Mouse (Mus musculus) inflammation-experienced regulatory T-cells, adult 6 months (primary cell): Measurements from ENCODE around the gene Gm28051. TPM values are rescaled to one million over a fixed set of nuclear protein-coding genes. Genes with fewer than 3 reads are reported as not detected.

Experiments
- ATAC-seq: one replicate; pipeline ENCODE4 v1.8.0; 2017
- polyA plus RNA-seq, 3 experiments: library from polyadenylated mRNA; unstranded; fragments of 100-300 nt; shearing (Covaris generic); gene quantifications; one replicate each; pipeline ENCODE4 v1.2.1; 2017

The Gm28051 gene
- polyA plus RNA-seq, result not detected

DNA sequence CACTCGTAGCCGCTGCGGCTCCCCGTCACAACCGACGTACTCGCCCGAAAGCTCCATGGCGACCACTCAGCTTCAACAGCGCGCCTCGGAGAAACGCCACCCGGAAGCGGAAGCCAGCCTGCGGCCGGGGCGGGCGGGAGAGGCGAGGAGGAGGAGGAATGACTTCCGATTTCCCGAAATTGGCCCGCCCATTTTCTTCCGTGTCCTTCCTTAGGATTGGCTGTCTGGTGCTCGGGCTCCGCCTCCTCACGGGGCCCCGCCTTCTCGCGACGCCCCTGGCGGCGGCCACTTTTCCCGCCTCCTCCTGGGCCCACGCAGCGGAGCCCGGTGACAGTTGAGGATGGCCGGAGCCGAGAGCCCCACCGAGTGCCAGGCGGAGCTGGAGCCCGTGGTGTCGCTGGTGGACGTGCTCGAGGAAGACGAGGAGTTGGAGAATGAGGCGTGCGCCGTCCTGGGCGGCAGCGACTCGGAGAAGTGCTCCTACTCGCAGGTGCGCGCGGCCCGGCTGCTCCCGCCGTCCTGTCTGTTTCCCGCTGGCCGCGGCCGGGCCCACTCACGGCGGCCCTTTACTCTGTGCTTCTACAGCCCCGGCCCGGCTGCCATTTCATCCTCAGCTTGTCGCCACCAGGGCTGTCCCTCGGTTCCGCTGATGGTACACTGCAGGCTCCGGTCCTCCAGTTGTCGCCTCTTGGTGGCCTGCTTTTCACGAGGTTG is at the start of gene Gm28051, which contains the start of the genes Gon7 and Ubr7:
Gene Gm28051, minus strand, starts transcription at position 77 of the 714 bp plus-strand sequence.
Gene Gon7, minus strand, starts transcription at position 115 of the 714 bp plus-strand sequence.
Gene Ubr7, plus strand, starts transcription at position 279 of the 714 bp plus-strand sequence.
- ATAC-seq, result peak; percentile 98

DNA sequence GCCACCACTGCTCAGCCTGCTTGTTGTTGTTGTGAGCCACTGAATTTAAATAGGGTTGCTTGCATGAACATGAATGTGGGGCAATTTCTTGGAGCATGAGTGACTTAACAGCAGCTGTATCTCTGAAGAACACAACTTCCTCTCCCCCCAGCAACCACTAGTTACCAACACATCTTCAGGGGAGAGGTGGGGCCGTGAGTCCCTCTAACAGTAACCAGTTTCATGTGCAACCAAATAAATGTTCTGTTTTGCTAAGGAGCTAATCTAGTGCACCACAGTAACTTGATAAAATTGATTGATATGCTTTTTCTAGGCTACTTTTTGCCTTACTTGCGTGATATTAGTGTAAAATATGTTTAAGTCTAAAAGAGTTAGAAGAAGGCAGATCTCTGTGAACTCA is 42.0 kb upstream of the Gm28051 start:
- no peak for ATAC-seq

DNA sequence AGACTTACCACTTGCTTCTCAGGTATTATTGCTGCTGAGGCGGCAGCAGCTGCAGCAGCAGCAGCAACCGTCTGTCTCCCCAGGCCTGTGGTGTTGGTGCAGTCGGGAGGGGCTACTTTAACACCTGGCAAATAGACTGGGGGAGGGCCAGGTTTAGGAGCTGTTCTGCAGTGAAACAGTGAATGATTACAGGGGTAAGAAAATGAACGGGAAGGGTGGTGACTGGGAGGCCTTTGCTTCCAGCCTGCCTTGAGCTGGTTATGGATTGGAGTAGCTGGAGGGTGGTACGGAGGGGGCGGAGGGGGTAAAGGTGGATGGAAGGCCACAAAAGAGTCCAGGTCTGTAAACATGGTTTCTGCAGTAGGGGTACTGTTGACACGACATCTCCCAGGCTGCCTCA is 30.4 kb upstream of the Gm28051 start:
- ATAC-seq, result no peak

DNA sequence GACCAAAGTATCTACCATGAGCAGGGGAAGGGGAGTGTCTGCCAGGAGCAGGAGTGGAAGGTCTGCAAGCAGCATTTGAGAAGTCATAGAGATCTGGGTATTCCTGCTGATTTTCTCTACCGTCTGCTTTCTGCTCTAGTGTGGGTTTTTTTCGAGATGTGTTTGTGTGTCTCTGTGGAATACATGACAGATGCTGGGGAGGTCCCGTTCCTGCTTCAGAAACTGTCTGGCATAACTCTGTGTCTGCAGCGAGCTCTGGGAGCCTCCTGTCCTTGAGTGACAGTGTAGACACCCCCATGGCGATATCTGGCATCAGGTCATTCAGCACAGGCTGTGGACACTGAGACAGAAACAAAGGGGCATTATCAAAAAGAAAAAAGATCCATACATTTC is 28.0 kb upstream of the Gm28051 start:
- no peak for ATAC-seq

DNA sequence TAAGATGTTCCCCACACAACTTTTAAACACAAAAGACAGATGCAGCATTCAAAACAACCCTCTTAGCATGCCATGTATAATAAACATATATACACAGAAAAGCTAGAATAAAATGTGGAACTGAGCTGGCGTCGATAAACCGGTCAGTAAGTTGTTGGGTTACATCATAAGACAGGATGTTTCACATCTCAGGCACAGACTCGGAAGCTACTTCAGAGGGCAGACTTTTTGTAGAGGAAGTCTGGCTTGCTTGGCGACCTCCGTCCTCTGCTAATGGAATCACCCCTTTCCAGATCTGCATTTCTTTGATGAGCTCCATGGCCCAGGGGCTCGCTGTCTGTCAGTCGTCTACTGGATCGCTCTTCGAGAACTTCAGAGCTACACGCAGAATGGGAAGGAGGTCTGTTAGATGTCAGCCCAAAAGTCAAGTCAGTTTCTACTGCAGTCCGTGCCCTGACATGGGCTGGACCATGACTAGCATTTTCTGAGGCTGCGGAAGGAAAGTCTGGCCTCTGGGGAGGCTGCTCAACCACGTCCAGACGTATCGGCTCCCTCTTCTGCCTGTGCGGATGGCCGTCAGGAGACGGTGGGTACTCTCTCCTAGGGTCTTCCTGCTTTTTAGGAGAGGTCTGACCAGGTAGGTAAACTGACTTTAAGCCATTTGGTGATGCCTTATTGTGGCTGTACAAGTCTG is 27.5 kb upstream of the Gm28051 start:
- no peak for ATAC-seq

DNA sequence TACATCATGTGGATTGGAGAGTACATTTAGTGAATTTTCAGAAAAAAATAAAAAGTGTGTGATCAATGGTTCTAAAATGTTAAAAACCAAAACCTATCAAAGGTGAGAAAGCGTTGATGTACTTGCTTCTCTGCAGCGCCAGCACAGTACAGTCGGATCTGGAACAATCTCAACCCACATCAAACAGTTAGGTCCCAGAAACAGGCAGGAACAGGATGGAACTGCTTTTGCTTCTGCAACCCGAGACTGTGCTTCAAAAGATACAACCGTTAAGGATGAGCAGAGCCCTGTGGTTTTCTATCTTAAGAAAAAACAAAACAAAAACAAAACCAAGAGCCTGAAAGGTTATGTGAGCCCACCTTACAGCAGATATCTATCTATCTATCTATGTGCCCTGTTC is 25.3 kb upstream of the Gm28051 start:
- ATAC-seq, result no peak

DNA sequence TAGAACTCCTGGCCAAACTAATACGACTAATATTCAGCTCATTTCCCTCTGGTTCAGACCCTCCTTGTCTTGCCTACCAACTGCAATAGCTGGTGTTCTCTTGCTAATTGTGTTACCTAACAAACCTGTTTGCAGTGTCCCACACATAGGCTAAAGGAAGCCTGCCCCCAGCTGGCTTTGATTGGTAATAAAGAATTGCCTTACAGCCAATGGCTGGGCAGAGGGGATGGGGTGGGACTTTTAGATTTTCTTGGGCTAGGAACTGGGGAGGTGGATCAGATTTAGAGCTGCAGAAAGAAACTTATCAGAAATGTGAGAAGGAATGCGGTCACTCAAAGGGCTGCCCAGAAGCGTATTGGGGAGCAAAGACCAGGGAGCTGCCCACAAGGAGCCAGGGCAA is 21.9 kb upstream of the Gm28051 start:
- peak; percentile 50 for ATAC-seq

DNA sequence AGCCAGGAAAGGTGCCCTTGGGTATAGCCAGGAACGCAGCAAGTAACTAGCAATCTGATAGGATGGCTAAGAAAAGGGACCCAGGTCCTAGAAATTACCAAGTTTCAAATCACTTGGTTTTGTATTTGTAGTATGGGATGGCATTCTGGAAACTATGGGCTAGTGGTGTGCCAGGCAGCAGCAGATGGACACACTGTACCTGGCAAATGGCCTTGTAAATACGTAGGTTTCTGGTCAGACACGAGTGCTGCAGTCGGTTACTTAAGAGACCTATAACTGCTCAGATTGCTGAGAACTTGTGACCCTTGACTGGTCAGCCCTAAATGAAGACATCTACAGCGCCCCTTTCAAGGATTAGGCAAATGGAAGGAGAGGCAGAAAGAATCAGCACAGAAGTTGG is 20.6 kb upstream of the Gm28051 start:
- no peak for ATAC-seq

DNA sequence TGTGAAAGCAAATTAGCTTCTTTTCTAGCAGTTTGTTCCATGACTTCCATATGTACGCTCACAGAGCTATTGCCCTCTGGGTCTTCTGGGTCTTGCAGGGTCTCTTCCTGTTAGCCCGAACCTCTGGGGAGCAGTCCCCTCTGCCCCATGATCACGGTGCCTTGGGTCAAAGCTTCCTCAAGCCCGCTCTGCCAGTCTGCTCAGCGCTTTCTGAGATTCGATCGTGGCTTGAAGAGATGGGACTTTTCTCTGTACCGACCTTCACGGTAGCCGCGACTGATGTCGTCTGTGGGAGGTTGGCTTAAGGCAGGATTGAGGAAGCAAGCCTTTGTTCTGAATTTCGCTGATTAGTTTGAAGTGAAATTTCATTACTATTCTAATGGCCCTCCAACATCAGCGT is 18.5 kb upstream of the Gm28051 start:
- ATAC-seq, result no peak

DNA sequence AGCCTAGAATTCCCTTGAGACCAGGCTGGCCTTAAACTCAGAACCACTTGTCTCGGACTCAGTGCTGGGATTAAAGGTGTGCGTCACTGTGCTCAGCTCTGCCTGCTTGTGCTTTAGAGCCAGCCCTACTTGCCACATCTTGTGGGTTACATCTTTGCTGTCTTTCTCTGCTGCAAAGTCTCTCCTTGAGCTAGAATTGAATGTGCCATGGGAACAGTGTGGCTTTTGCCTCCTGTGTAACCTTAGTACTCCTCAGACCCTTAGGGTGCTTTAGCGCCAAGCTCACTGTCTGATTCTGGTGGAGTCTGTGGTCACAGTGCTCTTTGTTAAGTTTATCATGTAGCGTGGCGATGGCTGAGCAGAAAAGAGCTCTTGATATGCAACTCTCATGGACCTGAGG is 15.1 kb upstream of the Gm28051 start:
- no peak for ATAC-seq

DNA sequence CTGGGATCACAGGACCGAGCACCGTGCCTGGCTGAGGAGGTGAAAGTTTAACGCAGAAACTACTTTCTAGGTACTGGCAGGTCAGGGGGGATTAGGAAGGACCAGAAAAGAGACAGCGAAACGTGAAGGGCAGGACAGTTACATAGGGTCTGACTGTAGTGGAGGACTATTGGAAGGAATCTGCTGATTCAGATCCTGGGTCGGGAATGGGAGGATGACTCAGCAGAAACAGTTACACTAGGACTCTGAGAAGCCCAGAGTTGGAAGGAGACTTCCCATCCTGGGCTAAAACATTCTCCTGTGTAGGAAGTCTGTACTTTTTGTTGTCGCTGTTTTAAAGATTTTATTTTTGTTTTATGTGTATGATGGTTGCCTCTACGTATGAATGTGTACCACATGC is 14.0 kb upstream of the Gm28051 start:
- ATAC-seq, result no peak

DNA sequence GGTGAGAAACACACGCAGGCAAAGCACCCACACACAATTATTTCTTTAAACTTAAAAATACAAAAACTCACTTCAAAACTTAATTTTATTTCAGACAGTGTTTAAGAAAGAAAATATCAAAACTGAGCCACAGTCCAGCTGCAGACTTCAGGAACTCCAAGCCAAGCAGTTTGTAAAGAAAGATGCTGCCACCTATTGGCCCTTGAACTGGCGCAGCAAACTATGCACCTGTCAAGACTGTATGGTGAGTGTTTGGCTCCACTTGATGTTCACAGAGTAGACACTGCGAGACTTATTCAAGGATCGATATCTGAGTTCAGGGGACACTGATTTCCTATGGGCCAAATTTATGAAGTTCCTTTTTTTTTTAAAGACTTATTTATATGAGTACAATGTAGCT is 11.4 kb upstream of the Gm28051 start:
- ATAC-seq, result no peak

DNA sequence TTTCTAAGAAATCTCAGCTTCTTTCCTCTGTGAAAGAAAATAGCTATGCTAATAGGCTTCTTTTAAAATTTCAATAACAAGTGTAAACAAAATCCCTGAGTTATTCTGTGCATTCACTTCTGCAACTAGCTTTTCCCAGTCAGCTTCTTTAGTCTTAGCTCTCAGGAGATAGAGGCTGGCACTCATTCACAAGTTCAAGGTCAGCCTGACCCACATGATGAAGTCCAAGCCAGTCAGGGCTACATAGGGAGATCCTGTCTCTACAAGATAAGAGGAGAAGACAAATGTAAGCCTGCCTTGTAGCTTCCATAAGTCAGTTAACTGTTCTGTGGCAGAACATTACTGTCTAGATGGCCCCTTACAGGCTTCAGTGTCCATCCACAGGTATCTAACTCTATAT is 6.1 kb upstream of the Gm28051 start:
- no peak for ATAC-seq

DNA sequence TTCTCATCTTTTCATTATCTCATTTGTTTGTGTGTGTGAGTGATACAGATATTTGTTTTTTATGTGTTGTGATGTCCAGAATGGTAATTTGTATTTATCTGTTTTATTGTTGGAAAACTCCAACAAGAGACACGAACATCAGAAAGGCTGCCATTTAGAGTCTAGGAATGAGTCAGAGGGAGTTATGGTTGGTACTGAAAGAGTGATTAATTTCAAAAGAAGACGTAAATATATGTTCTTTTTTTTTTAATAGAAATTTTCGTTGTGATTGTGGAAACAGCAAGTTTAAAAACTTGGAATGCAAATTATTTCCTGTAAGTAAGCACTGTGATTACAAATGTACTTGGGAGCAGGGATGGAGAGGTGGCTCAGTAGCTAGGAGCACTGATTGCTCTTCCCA is 4.1 kb upstream of the Gm28051 start:
- no peak for ATAC-seq

DNA sequence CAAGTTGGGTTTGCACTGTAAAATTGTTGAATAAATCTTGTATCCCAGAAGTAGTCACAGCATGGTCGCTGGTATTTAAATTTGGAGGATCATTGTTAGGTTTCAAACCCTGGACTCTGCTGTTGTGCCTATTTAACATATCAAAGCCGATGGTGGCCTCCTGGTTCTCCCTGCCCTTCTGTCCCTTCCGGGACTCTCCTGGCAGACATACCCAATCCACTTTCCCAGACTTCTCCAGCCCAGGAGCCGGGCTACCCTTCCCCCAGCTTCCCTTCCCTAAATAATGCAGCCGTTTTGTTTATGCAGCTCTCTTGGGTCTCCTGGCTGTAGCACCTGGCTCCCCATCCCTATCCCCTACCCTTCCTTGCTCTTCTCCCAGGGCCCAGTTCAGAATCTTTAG is 1.4 kb upstream of the Gm28051 start:
- no peak for ATAC-seq

DNA sequence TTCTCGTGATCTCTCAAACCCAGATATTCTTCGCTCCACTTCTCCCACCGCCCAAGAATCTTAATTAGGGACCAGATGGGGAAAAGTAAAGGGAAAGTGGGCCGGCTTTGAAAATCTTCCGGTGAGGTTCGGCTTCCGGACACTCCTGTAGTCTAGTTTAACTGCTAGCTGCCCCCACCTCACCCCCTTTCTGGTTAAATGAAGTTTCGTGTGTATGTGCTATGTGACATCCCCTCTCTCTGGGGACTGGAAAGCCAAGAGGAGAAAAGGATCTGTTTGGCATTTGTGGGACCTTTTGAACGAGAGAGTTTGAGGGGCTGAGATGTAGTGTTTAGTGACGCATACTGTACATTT is 815 bp upstream of the Gm28051 start, which contains the start of gene Gm20604:
Gene Gm20604, minus strand, starts transcription at position 270 of the 354 bp plus-strand sequence.
- no peak for ATAC-seq

DNA sequence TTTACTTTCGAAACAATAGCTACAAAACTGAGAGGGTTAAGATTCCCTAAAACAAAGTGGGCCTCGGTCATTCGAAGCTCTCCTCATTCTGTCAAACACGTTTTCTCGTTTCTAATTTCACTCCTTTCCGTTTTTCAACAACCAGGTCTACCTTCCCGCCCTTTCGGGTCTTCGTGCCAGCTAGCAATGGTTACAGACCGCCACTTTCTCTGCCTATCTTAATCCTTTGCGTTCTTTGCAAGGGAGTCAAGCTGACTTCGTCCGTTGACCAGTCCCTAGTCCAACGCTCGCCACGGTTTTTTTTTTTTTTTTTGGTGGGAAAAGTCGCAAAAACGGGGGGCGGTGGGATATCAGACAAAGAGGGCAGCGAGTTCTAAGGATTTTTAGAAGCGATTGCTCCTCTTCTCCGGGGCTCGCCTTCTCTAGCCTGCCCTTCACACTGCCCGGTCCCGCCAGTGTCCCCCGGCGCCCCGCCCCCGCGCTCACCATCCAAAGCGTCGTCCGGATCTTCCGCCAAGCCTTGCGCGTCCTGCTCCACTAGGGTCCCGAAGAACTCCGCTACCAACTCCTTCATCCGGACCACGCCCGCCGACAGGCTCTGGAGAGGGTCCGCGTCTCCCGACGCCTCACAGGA is 393 bp downstream of the Gm28051 start:
- no peak for ATAC-seq

DNA sequence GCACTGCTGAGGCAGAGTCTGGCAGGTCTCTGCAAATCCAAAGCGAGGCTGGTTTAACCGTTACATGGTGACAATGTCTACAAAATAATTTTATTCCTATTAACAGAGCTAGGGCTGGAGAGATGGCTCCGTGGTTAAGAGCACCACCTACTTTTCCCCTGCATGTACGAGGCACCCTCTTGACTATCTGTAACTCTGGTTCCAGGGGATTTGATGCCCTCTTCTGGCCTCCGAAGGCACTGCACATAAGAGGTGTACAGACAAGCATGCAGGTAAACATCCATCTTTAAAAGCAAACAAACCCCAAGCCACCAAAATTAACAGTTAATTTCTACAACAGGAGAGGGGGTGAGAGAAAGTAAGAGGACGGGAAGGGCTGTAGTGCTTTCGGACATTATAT is 1.3 kb downstream of the Gm28051 start:
- no peak for ATAC-seq

DNA sequence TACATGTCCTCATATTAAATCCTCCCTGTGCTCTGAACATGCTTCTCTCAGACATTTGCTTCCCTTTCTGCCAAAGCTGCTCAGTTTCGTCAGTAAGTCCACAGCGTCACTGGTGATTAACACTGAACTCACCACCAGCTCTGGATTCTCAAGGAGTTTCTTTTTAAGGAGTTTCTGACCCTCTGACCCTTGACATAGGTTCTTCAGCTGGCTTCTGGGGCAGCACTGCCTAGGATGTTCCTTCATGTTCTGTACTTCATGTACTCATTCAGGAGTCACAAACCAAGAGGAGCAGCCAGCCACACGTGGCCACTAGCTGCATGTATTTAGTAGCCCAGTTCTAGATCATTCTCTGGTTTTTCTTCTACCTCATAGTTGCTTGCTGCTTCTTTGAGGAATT is 9.3 kb downstream of the Gm28051 start:
- no peak for ATAC-seq

DNA sequence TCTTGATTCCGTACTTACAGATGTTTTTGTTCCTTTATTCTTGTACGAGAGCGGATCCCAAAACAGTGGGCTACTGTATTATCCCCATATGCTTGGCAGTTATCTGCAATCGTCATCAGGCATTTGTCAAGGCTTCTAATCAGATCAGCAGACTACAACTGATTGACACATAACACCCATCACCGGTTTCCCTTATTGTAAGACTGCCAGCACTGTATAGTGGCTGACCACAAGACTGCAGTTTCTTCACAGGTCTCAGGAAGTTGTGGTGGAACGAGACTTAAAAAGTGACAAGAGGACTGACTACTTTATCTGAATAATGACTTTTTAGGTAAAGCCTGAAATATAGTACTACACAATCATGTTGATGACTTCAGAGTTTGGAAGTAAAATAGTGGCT is 12.7 kb downstream of the Gm28051 start:
- peak; percentile 79 for ATAC-seq

DNA sequence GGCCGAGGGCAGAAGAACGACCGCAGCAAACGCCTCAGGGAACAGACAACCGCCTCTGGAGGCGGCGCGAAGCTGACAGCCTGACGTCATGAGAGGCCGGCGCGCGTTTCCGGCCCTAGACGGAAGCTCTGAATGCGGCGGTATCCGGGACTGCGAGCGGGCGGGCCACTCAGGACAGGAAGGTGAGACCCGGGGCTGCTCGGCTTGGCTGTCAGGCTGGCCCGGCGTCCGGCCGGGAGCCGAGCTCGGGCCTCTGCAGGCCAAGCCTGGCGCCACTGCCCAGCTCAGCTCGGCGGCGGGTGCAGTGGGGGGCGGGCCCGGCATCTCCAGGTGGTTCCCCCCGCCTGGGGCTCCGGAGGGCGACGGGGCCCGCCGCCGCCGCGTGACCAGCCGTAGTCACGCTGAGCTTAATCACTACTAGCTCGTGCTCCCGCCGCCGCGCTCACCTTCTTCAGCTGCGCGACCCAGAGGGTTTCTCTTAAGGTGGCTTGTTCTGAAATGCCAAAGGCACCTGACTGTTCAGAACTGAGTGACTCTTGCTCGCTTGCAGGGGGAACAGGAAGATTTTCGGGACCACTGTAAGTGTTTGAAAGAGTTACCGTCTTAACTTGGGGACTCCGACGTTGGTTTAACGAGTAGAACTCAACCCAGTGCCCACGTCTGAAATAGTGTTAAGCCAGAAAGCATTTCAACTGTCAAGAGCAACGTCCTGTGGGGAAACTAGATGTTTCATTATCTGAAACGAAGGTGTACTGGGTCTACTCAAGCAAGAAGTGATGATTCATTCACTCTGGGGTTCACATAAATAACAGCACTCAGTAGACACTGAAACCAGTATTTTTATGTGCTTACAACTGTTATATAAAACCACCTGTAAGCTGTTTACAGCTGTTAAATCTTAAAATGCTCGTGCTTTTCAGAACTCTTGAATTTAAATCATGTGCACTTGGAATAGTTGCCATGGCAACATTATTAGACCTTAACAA is 13.7 kb downstream of the Gm28051 start, which contains the start of the genes Moap1 and Tmem251:
Gene Moap1, minus strand, starts transcription at position 73 of the 986 bp plus-strand sequence.
Gene Tmem251, plus strand, starts transcription at position 174 of the 986 bp plus-strand sequence.
- peak; percentile 89 for ATAC-seq

DNA sequence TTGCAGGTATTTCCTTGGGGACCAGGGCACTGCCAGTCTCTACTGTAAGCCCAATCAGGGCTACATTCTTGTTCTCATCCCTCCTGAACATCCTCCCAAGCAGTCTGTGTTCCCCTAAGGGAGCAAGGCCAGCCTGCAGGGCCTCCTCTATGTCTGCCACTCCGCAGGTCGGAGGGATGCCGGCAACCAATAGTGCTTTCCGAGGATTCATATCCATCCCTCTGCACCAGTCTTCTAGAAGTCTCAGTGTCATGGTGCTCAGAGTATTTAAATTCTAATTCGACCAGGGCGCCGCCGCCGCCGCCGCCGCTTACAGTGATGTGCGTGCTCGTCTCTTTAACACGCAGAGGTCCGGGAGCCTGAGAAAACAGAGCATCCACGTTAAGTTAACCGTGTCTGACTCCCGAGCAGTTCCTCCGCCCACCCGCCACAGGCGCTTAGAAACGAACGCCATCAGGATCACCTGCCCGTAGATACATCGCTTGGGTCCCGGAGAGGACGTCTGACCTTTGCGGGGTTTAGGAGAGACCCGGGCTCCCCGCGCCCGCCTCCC is 14.5 kb downstream of the Gm28051 start:
- ATAC-seq, result peak; percentile 20
